Mouse (Mus musculus): Measurements from ENCODE around the gene Cryl1. TPM values are rescaled to one million over a fixed set of nuclear protein-coding genes. Genes with fewer than 3 reads are reported as not detected.

The Cryl1 gene
- polyA plus RNA-seq (2017; shearing (Covaris generic)), result 10 to 100 TPM; 17.2 to 17.6 TPM

GRCm38 (mm10) chr14:57398065-57398757, at the start of gene Cryl1:
Gene Cryl1, minus strand, starts transcription at chr14:57398529.
- ATAC-seq, result peak; percentile 99

GRCm38 (mm10) chr14:57430451-57430850, 32.1 kb upstream of the Cryl1 start:
- ATAC-seq, result no peak

- peak; percentile 34 for ATAC-seq
Observed at GRCm38 (mm10) chr14:57424212-57424561, 25.9 kb upstream of the Cryl1 start.

GRCm38 (mm10) chr14:57423432-57424211, 25.3 kb upstream of the Cryl1 start, which contains the start of gene Ift88:
Gene Ift88, plus strand, starts transcription at chr14:57424062.
- peak; percentile 89 for ATAC-seq

GRCm38 (mm10) chr14:57417187-57417586, 18.9 kb upstream of the Cryl1 start:
- no peak for ATAC-seq

GRCm38 (mm10) chr14:57412166-57412565, 13.8 kb upstream of the Cryl1 start:
- no peak for ATAC-seq

- ATAC-seq, result peak; percentile 40
Observed at GRCm38 (mm10) chr14:57409106-57409505, 10.8 kb upstream of the Cryl1 start.

- ATAC-seq, result no peak
Observed at GRCm38 (mm10) chr14:57408100-57408499, 9.8 kb upstream of the Cryl1 start.

GRCm38 (mm10) chr14:57407039-57407987, 9.0 kb upstream of the Cryl1 start:
- no peak for ATAC-seq

- no peak for ATAC-seq
Observed at GRCm38 (mm10) chr14:57402815-57403214, 4.5 kb upstream of the Cryl1 start.

GRCm38 (mm10) chr14:57398813-57399427, 591 bp upstream of the Cryl1 start:
- ATAC-seq, result peak; percentile 47

- ATAC-seq, result no peak
Observed at GRCm38 (mm10) chr14:57397221-57397620, 1.1 kb downstream of the Cryl1 start.

- no peak for ATAC-seq
Observed at GRCm38 (mm10) chr14:57395470-57395869, 2.9 kb downstream of the Cryl1 start.

GRCm38 (mm10) chr14:57392278-57392677, 6.1 kb downstream of the Cryl1 start:
- ATAC-seq, result no peak

- ATAC-seq, result no peak
Observed at GRCm38 (mm10) chr14:57391621-57392020, 6.7 kb downstream of the Cryl1 start.

- ATAC-seq, result no peak
Observed at GRCm38 (mm10) chr14:57386758-57387561, 11.4 kb downstream of the Cryl1 start.

- ATAC-seq, result no peak
Observed at GRCm38 (mm10) chr14:57385667-57386066, 12.7 kb downstream of the Cryl1 start.

GRCm38 (mm10) chr14:57377531-57377930, 20.8 kb downstream of the Cryl1 start:
- no peak for ATAC-seq

- ATAC-seq, result no peak
Observed at GRCm38 (mm10) chr14:57376956-57377355, 21.4 kb downstream of the Cryl1 start.

- no peak for ATAC-seq
Observed at GRCm38 (mm10) chr14:57376016-57376415, 22.3 kb downstream of the Cryl1 start.

GRCm38 (mm10) chr14:57375205-57375604, 23.1 kb downstream of the Cryl1 start:
- ATAC-seq, result no peak
